Mouse (Mus musculus) ES-E14 (cell line): ENCODE results near the gene Rbfox2. TPM values are rescaled to one million over a fixed set of nuclear protein-coding genes. Genes with fewer than 3 reads are reported as not detected.

Experiments used
- DNase-seq: peaks from one replicate; pipeline ENCODE4 v3.0.0-alpha.2; 2013; ENCODE audit warnings: low read depth, low spot score
- H3K27ac ChIP-seq: 2 replicates; pipeline ENCODE4 v1.5.1; 2012; ENCODE audit warnings: low read depth, mild to moderate bottlenecking, low read length, moderate library complexity, mixed read lengths; ENCODE audit not compliant: poor library complexity, insufficient read depth, severe bottlenecking
- H3K36me3 ChIP-seq: 2 replicates; pipeline ENCODE4 v1.6.1; 2012; ENCODE audit warnings: mild to moderate bottlenecking, low read length, moderate library complexity, mixed read lengths; ENCODE audit not compliant: control insufficient read depth, poor library complexity, insufficient read depth, severe bottlenecking
- H3K4me1 ChIP-seq, 2 experiments: fragments of 150-350 bp in 1 of 2; sonication (generic) in 1 of 2; 2 replicates each; pipeline ENCODE4 v1.6.1; 2012; ENCODE audit warnings: low read length in 2 of 2, mild to moderate bottlenecking in 1 of 2, mixed read lengths in 1 of 2; ENCODE audit not compliant: control insufficient read depth in 2 of 2, insufficient read depth in 2 of 2, poor library complexity in 1 of 2
- H3K4me3 ChIP-seq, 2 experiments: fragments of 150-350 bp in 1 of 2; sonication (generic) in 1 of 2; 2 replicates each; pipeline ENCODE4 v1.5.1; 2012; ENCODE audit warnings: low read length in 2 of 2, low read depth in 1 of 2, mild to moderate bottlenecking in 1 of 2, mixed read lengths in 1 of 2; ENCODE audit not compliant: insufficient read depth in 1 of 2, poor library complexity in 1 of 2, severe bottlenecking in 1 of 2
- H3K9ac ChIP-seq: 2 replicates; pipeline ENCODE4 v1.6.1; 2012; ENCODE audit warnings: low read depth, mild to moderate bottlenecking, low read length, mixed read lengths; ENCODE audit not compliant: poor library complexity, insufficient read depth, severe bottlenecking
- H3K9me3 ChIP-seq: fragments of 150-350 bp; sonication (generic); 2 replicates; pipeline ENCODE4 v1.6.1; 2012; ENCODE audit warnings: low read depth, mild to moderate bottlenecking, low read length; ENCODE audit not compliant: control insufficient read depth, insufficient read depth
- CHD2 ChIP-seq: IDR thresholded peaks from 2 replicates; pipeline ENCODE4 v1.6.1; 2014; ENCODE audit warnings: mild to moderate bottlenecking, low read depth, low read length, inconsistent platforms
- HCFC1 ChIP-seq: IDR thresholded peaks from 2 replicates; pipeline ENCODE4 v1.6.1; 2012; ENCODE audit warnings: low read length, inconsistent platforms, borderline replicate concordance; ENCODE audit not compliant: insufficient read depth
- MAFK ChIP-seq: IDR thresholded peaks from 2 replicates; pipeline ENCODE4 v1.6.1; 2014; ENCODE audit warnings: mild to moderate bottlenecking, low read depth, low read length, inconsistent platforms; ENCODE audit not compliant: insufficient read depth
- ZC3H11A ChIP-seq: IDR thresholded peaks from 2 replicates; pipeline ENCODE4 v1.6.1; 2012; ENCODE audit warnings: low read depth, mild to moderate bottlenecking, inconsistent platforms, low read length, borderline replicate concordance
- ZNF384 ChIP-seq: IDR thresholded peaks from 2 replicates; pipeline ENCODE4 v1.6.1; 2012; ENCODE audit warnings: low read depth, low read length, inconsistent platforms
- in situ Hi-C, 2 experiments: fragments of 600-800 bp; cut with MboI; formaldehyde crosslinking; loops; one replicate each; pipeline ENCODE4 v1.15.1; 2025; ENCODE audit warnings: low sequenced_read_pairs in 2 of 2, inconsistent platforms in 1 of 2; ENCODE audit not compliant: unreplicated experiment in 2 of 2
- total RNA-seq: library from RNA; depleted of rRNA; stranded (reverse); fragments of 300-350 nt; gene quantifications from 2 replicates; pipeline ENCODE4 v1.2.3, GENCODE M21; 2012

Rbfox2 gene
- total RNA-seq, 1 experiment, result 56.4 TPM

- H3K9ac ChIP-seq, result no peak within 1 kb of the TSS
- H3K4me1 ChIP-seq, result peaks cover 0 to 5% of the 10 kb centered on the region in 2 experiments; a peak in 1 of 4 replicates
- no peaks in the 10 kb centered on the region for H3K9me3 ChIP-seq
- no peak within 1 kb of the TSS for H3K4me3 ChIP-seq
- no peak within 1 kb of the TSS for H3K27ac ChIP-seq
- in situ Hi-C loops, result no loop called here
- no peaks in the 10 kb centered on the region for H3K36me3 ChIP-seq
- DNase-seq, result no peak
- TF ChIP-seq CHD2 (no peak), ZC3H11A (no peak), ZNF384 (no peak), HCFC1 (no peak), MAFK (no peak)
These were observed 262.0 kb downstream of the Rbfox2 start, which contains the start of gene Apol6 for GRCm38 (mm10) chr15:77044597-77045320. TSS of gene Apol6 (plus strand) at chr15:77044729.

- Histone ChIP-seq H3K36me3 (no peaks in the 10 kb centered on the region), H3K4me1 (peaks cover 4 to 36% of the 10 kb centered on the region in 2 experiments; a peak in 3 of 4 replicates), H3K27ac (no peak overlapping the region), H3K4me3 (no peak overlapping the region), H3K9ac (no peak overlapping the region), H3K9me3 (no peaks in the 10 kb centered on the region)
- TF ChIP-seq HCFC1 (no peak), ZC3H11A (no peak), ZNF384 (no peak), CHD2 (no peak), MAFK (no peak)
- no peak for DNase-seq
- in situ Hi-C loops, result no loop called here
These were observed 266.0 kb downstream of the Rbfox2 start for GRCm38 (mm10) chr15:77040784-77041183.

GRCm38 (mm10) chr15:77039211-77039700 is 267.5 kb downstream of the Rbfox2 start:
- H3K4me1 ChIP-seq, result peaks cover 11 to 36% of the 10 kb centered on the region in 2 experiments; a peak in 3 of 4 replicates
- peak overlapping the region; percentile 18; the same call in 1 of the 2 replicates for H3K9ac ChIP-seq
- in situ Hi-C loops, result no loop called here
- H3K9me3 ChIP-seq, result no peaks in the 10 kb centered on the region
- TF ChIP-seq CHD2 (no peak), MAFK (no peak), ZNF384 (no peak), HCFC1 (no peak), ZC3H11A (no peak)
- H3K27ac ChIP-seq, result no peak overlapping the region
- DNase-seq, result no peak
- H3K36me3 ChIP-seq, result no peaks in the 10 kb centered on the region
- H3K4me3 ChIP-seq, result no peak overlapping the region

GRCm38 (mm10) chr15:77037278-77038161 is 269.3 kb downstream of the Rbfox2 start:
- in situ Hi-C loops, result no loop called here
- H3K4me1 ChIP-seq, result peaks cover 11 to 36% of the 10 kb centered on the region in 2 experiments; a peak in 3 of 4 replicates
- H3K36me3 ChIP-seq, result no peaks in the 10 kb centered on the region
- peak overlapping the region; percentile 64 for H3K27ac ChIP-seq
- H3K9ac ChIP-seq, result peak overlapping the region; percentile 55; the same call in 1 of the 2 replicates
- no peak for DNase-seq
- H3K9me3 ChIP-seq, result no peaks in the 10 kb centered on the region
- H3K4me3 ChIP-seq, result peak overlapping the region in 1 of 2 experiments; percentile 29; a peak in 2 of 4 replicates
- TF ChIP-seq ZC3H11A, result no peak
- 0 out of 2 replicates have a peak, but pooled peaks have one; percentile 34 for TF ChIP-seq ZNF384
- no peak for TF ChIP-seq HCFC1
